Mouse (Mus musculus) layer of hippocampus, adult 11-12 months (tissue): ENCODE measurements at regions not wholly inside any gene's neighbourhood (a gene's known extent, or its start where the extent isn't known, plus 50 kb on each side); places are given as distances from the start of the nearest gene placed in this dataset.
"Not testable (repeated sequence)": the region's sequence is repeated elsewhere in the genome, so short reads cannot be mapped to it uniquely, and the experiment has no call there.

ENCODE experiments used
- DNase-seq: peaks from one replicate; pipeline ENCODE4 v3.0.0; 2022; ENCODE audit warnings: low spot score

- no peak for DNase-seq
These were observed 816.1 kb downstream of the Car8 start for GRCm38 (mm10) chr4:7422787-7423186.

- no peak for DNase-seq
These were observed 824.5 kb downstream of the Car8 start for GRCm38 (mm10) chr4:7414301-7414700.

- DNase-seq = no peak
These were observed 846.1 kb downstream of the Car8 start for GRCm38 (mm10) chr4:7392696-7393095.

- DNase-seq = no peak
These were observed 847.2 kb downstream of the Car8 start for GRCm38 (mm10) chr4:7391596-7391995.

- DNase-seq = no peak
These were observed 853.8 kb downstream of the Car8 start for GRCm38 (mm10) chr4:7385069-7385468.

- DNase-seq = no peak
These were observed 858.8 kb downstream of the Car8 start for GRCm38 (mm10) chr4:7379996-7380395.

GRCm38 (mm10) chr4:7364238-7365040, 874.4 kb downstream of the Car8 start:
- no peak for DNase-seq

- no peak for DNase-seq
These were observed 875.3 kb downstream of the Car8 start for GRCm38 (mm10) chr4:7363508-7363907.

- DNase-seq = no peak
These were observed 882.6 kb downstream of the Car8 start for GRCm38 (mm10) chr4:7356202-7356601.

- DNase-seq = no peak
These were observed 891.5 kb downstream of the Car8 start for GRCm38 (mm10) chr4:7347317-7347716.

GRCm38 (mm10) chr4:7341159-7341558, 897.7 kb downstream of the Car8 start:
- DNase-seq = no peak

- no peak for DNase-seq
These were observed 924.6 kb downstream of the Car8 start for GRCm38 (mm10) chr4:7314261-7314660.

- no peak for DNase-seq
These were observed 925.6 kb downstream of the Car8 start for GRCm38 (mm10) chr4:7313219-7313618.

GRCm38 (mm10) chr4:7312160-7312559, 926.7 kb downstream of the Car8 start:
- no peak for DNase-seq

GRCm38 (mm10) chr4:7269047-7269446, 969.8 kb downstream of the Car8 start:
- no peak for DNase-seq

GRCm38 (mm10) chr4:7256486-7256885, 982.4 kb downstream of the Car8 start:
- no peak for DNase-seq

- DNase-seq = no peak
These were observed 985.2 kb downstream of the Car8 start for GRCm38 (mm10) chr4:7253616-7254015.

GRCm38 (mm10) chr4:7251641-7252040, 987.2 kb downstream of the Car8 start:
- no peak for DNase-seq

- DNase-seq = no peak
These were observed 991.0 kb downstream of the Car8 start for GRCm38 (mm10) chr4:7247816-7248215.

GRCm38 (mm10) chr4:7247244-7247643, 991.6 kb downstream of the Car8 start:
- no peak for DNase-seq

- DNase-seq = no peak
These were observed 992.0 kb downstream of the Car8 start for GRCm38 (mm10) chr4:7246828-7247227.

GRCm38 (mm10) chr4:7245653-7246052, 993.2 kb downstream of the Car8 start:
- no peak for DNase-seq

- DNase-seq = no peak
These were observed 1001.0 kb downstream of the Car8 start for GRCm38 (mm10) chr4:7237848-7238247.

GRCm38 (mm10) chr4:7234537-7234936, 1004.3 kb downstream of the Car8 start:
- not testable (repeated sequence) for DNase-seq
